Mouse (Mus musculus) brown adipose tissue, adult 24 weeks (tissue): ENCODE data around the gene Med16. TPM values are rescaled to one million over a fixed set of nuclear protein-coding genes. Genes with fewer than 3 reads are reported as not detected.
A peak's percentile ranks its signal among the peaks of the same experiment; 100 is the strongest.

Experiments
- H3K27ac ChIP-seq: fragments of 200-500 bp; replicated peaks from 2 replicates; pipeline ENCODE4 v1.5.1; 2012; ENCODE audit warnings: low read depth, mild to moderate bottlenecking, low read length
- H3K4me1 ChIP-seq: fragments of 200-500 bp; 2 replicates; pipeline ENCODE4 v1.6.1; 2012; ENCODE audit warnings: low read length, mixed read lengths; ENCODE audit not compliant: control insufficient read depth, insufficient read depth, insufficient read length
- H3K4me3 ChIP-seq: fragments of 200-500 bp; 2 replicates; pipeline ENCODE4 v1.5.1; 2012; ENCODE audit warnings: low read depth, mild to moderate bottlenecking, low read length, moderate library complexity; ENCODE audit not compliant: insufficient read depth
- polyA plus RNA-seq: library from polyadenylated mRNA; stranded (reverse); fragments of >200 nt; gene quantifications from 2 replicates; pipeline ENCODE4 v1.2.4, GENCODE M21; 2012; ENCODE audit not compliant: missing spikeins, insufficient read depth, insufficient read length

Gene Med16
- polyA plus RNA-seq, 1 experiment = 11.2 TPM

DNA sequence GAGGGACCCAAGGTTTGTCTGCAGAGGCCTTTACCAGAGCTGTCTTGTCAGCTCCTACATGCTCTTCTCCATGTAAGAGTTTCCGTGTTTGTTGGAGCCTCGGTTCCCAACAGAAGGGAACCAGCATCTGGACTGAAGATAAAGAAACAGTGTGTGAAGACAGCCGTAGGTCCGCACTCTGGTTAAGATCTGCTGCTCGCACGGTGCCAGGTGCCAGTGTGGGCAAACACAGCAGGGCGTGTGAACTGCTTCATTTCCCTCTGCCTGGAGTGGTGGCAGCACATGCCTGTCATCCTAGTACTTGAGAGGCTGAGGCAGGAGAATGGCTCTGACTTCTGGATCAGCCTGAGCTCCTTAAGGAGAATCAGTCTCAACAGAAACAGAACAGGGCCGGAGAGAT is 36.9 kb downstream of the Med16 start:
- Histone ChIP-seq H3K4me3 (no peak overlapping the region), H3K4me1 (no peaks in the 10 kb centered on the region), H3K27ac (no peak overlapping the region)

- Histone ChIP-seq H3K4me1 (no peaks in the 10 kb centered on the region), H3K27ac (no peak overlapping the region), H3K4me3 (no peak overlapping the region)
Observed at GRCm38 (mm10) chr10:79866601-79867000, 42.1 kb downstream of the Med16 start.

- H3K4me1 ChIP-seq = no peaks in the 10 kb centered on the region
- H3K27ac ChIP-seq = no peak overlapping the region
- H3K4me3 ChIP-seq = no peak overlapping the region
Observed at GRCm38 (mm10) chr10:79865801-79866295, 42.9 kb downstream of the Med16 start.

DNA sequence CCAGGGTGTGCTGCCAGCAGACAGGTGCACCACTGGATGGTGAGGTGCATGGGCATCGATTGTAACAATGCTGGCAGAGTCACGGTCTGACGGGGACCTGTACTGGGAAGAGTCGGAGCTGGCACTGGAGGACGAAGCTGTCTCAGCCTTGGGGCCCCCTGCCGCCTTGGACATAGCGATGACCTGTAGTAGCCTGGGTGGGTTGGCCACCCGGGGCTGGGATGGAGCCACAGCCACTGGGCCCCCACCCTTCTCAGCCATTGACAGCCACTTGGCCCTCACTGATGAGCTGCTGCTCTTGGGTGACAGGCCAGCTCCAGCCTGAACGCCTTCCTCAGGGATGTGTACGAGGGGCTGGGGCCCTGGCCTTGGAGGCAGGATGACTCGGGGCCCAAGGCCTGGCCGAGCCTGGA is 43.5 kb downstream of the Med16 start:
- H3K4me1 ChIP-seq = no peaks in the 10 kb centered on the region
- H3K4me3 ChIP-seq = no peak overlapping the region
- no peak overlapping the region for H3K27ac ChIP-seq

- Histone ChIP-seq H3K27ac (no peak overlapping the region), H3K4me1 (no peaks in the 10 kb centered on the region), H3K4me3 (no peak overlapping the region)
Observed at GRCm38 (mm10) chr10:79864351-79865188, 44.2 kb downstream of the Med16 start.

DNA sequence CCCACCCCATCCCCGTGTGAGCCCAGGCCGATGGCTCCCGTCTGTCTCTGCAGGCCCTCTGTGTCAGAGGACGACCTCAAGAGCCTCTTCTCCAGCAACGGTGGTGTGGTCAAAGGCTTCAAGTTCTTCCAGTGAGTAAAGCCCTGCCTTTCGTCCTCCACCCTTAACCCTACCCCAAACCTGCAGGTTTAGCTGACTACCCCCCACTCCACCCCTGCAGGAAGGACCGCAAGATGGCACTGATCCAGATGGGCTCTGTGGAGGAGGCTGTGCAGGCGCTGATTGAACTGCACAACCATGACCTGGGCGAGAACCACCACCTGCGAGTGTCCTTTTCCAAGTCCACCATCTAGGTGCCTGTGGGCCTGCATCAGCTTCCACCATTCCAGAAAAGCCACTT is 45.8 kb downstream of the Med16 start:
- H3K4me1 ChIP-seq = no peaks in the 10 kb centered on the region; the same call in 1 of the 2 replicates
- H3K27ac ChIP-seq = no peak overlapping the region
- H3K4me3 ChIP-seq = no peak overlapping the region

- Histone ChIP-seq H3K4me3 (no peak overlapping the region), H3K4me1 (peaks cover 7% of the 10 kb centered on the region), H3K27ac (no peak overlapping the region)
Observed at GRCm38 (mm10) chr10:79862049-79862788, 46.5 kb downstream of the Med16 start.

DNA sequence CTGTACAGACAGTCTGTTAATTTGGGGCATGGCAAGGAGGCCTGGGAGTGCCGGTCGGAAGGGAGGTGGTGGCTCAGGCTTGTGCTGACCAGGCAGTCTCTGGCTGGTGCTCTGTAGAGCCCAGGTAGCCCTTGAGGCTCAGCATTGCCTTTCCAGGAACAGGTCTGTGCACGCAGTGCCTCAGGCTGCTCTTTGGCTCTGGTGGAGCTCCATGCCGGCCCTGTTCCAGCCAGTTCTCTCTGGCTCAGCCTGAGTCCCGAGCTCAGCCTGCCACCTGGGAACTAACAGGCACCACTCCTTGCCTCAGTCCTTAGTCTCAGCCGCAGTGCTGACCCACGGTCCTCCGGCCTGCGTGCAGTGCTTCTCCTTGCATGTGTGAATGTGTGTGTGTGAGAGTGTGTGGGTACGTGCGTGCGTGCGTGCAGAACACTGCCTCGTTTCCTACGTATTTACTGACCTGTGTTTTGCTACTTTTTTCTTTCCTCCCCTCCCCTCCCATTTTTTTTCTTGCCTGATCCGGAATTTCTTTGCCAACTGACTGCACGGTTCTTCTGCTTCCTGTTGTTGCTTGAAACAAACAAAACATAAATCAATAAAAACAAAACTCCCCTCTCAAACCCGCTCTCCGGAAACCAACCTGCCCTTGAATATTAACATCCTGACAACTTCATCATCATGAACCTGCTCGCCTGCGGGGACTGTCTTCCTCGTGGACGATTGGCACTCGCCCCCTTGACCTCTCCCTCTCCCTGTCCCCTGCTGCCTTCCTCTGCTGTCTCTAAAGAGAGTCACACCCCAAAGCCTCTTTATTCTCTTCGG is 47.3 kb downstream of the Med16 start:
- H3K4me3 ChIP-seq = no peak overlapping the region
- peaks cover 14% of the 10 kb centered on the region for H3K4me1 ChIP-seq
- no peak overlapping the region for H3K27ac ChIP-seq

DNA sequence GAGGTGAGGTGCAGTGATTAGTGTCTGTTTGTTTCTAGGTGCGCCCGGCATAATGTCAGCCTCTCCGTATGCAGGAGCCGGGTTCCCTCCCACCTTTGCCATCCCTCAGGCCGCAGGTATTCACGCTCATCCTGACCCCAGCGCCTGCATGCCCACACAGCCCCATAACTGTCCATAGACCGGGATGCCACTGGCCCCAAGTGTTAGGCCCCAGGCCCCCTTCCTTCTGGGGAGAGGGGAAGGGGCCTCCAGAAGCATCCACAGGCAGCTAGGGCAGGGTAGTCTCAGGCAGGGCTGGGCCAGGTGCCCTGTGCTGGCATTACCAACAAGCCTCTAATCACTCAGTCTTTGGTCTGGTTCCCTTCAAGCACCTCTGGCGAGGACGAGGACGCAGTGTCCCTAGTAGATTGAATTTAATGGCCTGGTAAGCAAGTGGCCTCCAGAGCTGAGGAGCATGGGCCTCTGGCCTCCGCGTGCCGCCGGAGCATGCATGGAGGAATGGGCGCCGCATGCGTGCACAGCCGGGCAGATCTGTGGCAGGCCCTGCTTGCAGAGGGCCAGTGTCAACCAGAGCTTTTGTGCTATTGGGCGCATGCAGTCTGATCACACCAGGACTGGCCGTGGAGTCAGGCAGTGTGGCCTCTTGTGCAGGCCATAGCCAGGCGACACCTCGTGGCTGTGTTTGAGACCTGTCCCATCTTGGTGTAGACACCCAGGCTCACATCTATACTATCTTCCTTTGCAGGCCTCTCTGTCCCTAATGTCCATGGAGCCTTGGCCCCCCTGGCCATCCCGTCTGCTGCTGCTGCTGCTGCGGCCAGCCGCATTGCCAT is 48.4 kb downstream of the Med16 start:
- Histone ChIP-seq H3K27ac (no peak overlapping the region), H3K4me1 (peaks cover 14% of the 10 kb centered on the region), H3K4me3 (no peak overlapping the region)

GRCm38 (mm10) chr10:79859116-79859515 is 49.6 kb downstream of the Med16 start:
- H3K4me1 ChIP-seq = peaks cover 14% of the 10 kb centered on the region
- 0 out of 2 replicates have a peak overlapping the region, but pooled peaks have one; percentile 1 for H3K4me3 ChIP-seq
- no peak overlapping the region for H3K27ac ChIP-seq

- Histone ChIP-seq H3K4me1 (peaks cover 14% of the 10 kb centered on the region), H3K4me3 (0 out of 2 replicates have a peak overlapping the region, but pooled peaks have one; percentile 2), H3K27ac (no peak overlapping the region)
Observed at GRCm38 (mm10) chr10:79858416-79859074, 50.2 kb downstream of the Med16 start.

GRCm38 (mm10) chr10:79857894-79858293 is 50.8 kb downstream of the Med16 start:
- H3K4me3 ChIP-seq = peak overlapping the region; percentile 89; the same call in 1 of the 2 replicates

GRCm38 (mm10) chr10:79857452-79857811 is 51.3 kb downstream of the Med16 start:
- Histone ChIP-seq H3K4me1 (peaks cover 23% of the 10 kb centered on the region), H3K27ac (0 out of 2 replicates have a peak overlapping the region, but pooled peaks have one; percentile 11), H3K4me3 (peak overlapping the region; percentile 89)

More at GRCm38 (mm10) chr10:79857894-79858293, 50.8 kb downstream of the Med16 start:
- Histone ChIP-seq H3K4me1 (peaks cover 18% of the 10 kb centered on the region), H3K27ac (no peak overlapping the region)
